Mouse (Mus musculus): ENCODE results near the gene Itgb1bp1.

The Itgb1bp1 gene

DNA sequence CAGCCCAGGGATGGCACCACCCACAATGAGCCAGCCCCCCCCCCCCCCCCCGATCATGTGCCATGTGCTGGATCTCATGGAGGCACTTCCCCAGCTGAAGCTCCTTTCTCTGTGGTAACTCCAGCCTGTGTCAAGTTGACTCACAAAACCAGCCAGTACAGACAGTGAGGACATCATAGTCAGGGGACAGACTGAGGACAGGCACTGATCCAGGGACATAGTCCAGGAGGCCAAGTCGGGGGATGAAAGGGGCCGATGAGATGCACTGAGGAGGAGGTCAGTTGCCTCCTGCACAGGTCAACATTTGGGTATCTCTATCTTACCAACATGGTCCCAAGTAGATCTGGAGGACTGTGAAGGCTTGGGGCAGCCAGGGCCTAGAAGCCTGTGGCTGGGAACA, 90.6 kb downstream of the Itgb1bp1 start:
- no peak for DNase-seq

DNA sequence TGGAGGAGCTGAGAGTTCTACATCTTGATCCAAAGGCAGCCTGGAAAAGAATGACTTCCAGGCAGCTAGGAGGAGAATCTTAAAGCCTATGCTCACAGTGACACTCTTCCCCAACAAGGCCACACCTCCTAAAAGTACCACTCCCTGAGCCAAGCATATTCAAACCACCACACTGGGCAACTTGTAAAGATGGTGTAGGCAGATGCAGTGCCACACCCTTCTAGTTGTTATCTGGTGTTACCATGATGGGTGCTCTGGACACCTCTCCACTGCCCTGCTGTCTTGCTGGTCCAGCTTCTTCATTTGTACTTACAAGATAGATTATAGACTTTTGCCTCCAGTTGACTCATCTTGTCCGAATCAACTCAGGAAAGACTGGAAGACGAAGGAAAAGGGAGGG, 94.5 kb downstream of the Itgb1bp1 start:
- DNase-seq, result no peak
